Mouse (Mus musculus): ENCODE data around the gene Lmntd2.
"Not testable (repeated sequence)": the region's sequence is repeated elsewhere in the genome, so short reads cannot be mapped to it uniquely, and the experiment has no call there.

Lmntd2 gene

DNA sequence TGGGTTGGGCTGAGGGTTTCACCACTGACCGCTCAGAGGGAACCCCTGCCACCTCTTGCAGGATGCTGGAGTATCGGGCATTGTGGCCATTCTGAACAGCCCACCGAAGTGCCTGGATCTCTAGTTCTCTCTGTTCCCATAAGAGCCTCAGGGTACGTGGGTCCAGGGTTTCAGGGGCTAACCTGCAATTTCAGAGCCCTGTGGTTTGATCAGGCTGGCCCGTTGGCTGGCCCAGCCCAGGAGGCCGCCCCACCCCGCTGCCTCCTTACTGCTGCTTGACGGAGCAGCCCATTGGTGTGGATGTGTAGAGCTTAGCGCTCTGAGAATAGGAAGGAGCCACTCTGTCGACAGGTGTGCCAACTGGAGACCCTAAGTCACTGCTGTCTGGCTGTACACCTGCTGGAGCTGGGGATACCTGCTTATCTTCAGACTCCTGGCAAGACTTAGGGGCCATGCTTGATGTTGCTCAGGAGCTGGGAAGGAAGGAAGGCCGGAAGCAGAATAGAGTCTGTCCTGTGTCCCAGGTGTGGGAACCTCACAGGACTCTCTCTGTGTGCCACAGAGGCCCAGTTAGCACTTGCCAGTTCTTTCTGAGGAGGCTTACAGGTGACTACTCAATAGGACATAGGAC, at the start of gene Lmntd2:
Lmntd2 (minus strand) TSS at position 476 of the 631 bp plus-strand sequence.
- DNase-seq (ENCODE audit: low spot score) = no peak

DNA sequence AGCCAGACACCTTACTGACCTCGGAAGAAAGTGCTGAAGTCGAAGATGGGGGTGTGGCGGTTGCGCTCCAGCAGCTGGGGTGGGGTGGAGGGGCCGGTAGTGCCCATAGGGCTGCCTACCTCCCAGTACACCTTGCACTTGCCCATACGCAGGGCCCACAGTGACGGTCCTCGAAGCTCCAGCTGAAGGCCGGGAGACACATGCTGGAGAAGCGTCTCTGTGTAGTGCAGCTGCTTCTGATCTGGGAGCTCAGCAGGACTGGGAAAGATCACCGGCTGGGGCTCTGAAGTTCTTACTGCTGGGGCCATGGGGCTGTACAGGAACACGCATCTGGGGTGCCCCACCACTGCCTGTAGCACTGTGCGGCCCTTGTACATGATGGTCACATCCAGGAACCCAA, 49.8 kb upstream of the Lmntd2 start:
- no peak for DNase-seq (ENCODE audit: low spot score)

DNA sequence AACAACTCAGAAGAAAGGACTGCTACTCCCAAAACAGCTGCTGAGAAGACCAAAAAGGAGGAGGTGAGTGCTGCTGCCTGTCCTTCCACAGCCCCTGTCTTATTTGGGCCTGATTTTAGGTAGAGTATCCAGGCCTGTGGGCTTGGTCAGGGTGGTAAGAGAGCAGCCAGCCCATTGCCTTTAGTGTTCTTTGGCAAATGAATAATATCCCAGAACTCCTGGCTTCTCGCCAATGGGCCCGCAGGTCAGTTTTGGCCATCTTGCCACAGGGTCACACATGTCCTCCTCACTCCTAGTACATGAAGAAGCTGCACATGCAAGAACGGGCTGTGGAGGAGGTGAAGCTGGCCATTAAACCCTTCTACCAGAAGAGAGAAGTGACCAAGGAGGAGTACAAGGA, 47.6 kb upstream of the Lmntd2 start:
- no peak for DNase-seq (ENCODE audit: low spot score)

DNA sequence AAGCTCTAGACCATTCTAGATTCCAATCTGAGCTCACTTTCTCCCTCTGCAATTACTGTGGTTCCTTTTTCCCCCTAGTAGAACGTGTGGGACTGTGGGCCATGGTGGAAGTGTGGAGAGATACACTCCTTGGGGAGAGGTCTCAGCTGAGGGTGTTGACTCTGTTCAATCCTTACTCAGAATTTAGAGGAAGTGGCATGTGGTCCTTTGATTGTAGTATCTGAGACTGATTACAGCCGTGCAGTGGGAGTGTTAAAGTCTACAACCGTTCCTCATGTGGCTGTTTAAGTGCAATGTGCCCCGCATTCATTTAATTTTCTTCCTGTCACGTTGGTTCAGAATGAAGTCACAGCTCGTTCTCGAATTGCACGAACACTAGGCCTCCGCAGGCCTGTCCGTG, 42.3 kb upstream of the Lmntd2 start:
- no peak for DNase-seq (ENCODE audit: low spot score)

DNA sequence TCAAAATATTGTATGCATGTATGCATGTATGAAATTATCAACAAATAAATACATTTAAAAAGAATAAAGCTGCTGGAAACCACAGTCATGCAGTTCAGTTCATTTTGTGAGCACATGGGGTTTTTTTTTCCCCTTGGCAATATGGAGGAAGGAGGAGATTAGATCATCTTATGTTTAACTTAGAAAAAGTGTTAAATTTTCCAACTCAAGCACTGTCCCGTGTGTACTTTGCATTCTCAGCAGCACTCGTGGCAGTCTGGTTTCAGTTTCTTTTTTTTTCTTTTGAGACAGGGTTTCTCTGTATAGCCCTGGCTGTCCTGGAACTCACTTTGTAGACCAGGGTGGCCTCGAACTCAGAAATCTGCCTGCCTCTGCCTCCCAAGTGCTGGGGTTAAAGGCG, 36.6 kb upstream of the Lmntd2 start:
- DNase-seq (ENCODE audit: low spot score) = not testable (repeated sequence)

DNA sequence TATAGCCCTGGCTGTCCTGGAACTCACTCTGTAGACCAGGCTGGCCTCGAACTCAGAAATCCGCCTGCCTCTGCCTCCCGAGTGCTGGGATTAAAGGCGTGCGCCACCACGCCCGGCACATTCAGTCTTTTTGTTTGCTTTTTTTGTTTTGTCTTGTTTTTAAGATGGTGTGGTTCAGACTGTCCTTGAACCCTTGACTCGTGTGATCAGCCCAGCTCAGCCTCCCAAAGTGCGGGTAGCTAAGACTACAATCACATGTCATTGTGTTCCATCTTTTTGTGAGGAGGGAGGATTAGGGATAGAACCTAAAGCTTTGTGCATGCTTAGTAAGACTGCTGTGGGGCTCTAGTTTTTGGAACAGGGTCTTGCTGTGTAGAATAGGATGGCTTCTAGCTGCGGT, 17.7 kb upstream of the Lmntd2 start:
- DNase-seq (ENCODE audit: low spot score) = no peak

DNA sequence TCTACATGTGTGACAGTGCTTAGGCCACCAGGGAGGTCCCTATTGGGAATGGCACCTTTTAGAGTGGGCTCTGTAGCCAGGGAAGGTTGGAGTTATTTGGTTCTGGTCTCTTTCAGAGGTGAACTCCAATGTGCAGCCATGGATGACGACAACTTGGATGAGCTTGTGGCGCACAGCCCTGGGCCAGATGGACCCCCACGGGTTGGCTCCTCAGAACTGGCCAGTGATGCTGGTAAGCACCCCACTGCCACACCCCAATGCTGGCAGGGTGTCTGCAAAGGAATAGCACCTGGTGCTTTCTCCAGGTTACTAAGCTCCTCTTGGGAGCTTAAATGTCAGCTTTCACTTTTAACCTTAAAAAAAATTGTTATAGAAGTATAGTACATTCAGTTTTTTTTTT, 17.2 kb upstream of the Lmntd2 start:
- no peak for DNase-seq (ENCODE audit: low spot score)

DNA sequence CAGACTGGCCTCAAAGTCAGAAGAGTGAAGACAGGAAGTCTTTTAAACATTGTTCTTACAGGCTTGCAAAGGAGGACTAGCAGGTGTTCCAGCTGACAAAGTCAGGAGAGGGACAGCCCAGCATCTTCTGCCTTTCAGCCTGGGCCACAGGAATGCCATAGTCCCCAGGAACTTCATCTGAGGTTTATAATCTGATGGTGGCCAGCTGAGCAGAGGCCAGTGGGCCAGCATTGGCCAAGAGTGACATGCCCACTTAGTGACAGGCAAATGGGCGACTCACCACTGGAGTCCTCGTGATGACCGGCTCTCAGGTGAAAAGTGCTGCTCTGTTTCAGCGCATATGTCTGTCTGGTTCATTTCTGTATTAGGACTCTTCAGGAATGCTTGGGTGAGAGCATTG, 16.7 kb upstream of the Lmntd2 start:
- DNase-seq (ENCODE audit: low spot score) = no peak

DNA sequence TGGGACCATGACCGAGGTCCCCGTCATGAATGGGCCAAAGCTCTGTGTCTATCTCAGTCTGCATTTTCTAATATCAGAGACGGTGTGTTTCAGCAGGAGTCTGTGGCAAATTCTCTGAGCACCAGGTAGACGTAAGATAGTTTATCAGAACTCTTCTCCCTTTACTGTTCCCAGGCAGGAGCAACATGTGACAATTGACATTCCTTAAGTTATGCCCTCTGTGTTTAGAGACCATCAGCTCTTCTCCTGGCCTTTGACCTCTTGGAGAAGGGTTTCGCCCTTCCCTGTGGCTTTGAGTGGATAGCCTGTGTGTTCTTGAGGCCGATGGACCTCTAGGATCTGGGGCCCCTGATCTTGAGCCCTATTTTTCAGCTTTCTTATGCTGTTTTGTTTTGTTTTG, 15.8 kb upstream of the Lmntd2 start:
- no peak for DNase-seq (ENCODE audit: low spot score)

DNA sequence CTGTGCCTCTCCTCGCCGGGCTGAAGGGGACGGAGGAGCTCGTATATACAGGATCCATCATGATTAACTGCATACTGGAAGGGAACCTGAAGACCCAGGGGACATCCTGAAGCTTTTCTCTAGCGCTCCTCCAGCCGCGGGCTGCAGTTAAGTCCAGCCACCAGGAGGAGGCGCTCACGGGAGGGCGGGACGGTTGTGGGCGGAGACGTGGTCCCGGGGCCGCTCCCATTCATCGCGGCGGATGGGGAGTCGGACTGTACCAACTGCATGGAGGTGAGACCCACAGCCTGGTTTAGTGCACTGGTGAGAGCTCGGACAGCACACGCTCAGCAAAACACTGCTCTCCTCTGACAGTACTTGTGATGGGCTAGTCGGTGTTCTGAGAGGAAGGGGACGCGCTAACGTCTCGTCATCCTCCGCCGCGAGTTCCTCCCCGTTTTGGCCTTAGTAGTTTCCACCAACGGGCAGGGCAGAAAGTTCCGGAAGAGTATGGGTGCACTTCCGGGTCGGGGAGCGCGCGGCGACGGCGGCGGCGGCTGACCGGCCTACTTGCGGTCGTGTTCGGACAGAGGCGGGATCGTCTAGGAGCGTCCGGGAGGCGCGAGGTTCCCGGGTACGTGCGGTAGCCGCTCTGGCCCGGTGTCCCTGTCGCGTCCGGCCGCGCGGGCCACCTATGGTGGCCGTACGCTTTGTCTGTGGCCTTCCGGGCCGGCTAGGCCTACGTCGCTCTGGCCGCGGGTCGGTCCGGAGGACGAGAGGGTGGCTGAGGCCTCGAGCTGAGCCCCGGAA, 14.6 kb upstream of the Lmntd2 start, which contains the start of gene Phrf1:
Phrf1 (plus strand) TSS at position 506 of the 789 bp plus-strand sequence.
- DNase-seq (ENCODE audit: low spot score) = peak; percentile 96

DNA sequence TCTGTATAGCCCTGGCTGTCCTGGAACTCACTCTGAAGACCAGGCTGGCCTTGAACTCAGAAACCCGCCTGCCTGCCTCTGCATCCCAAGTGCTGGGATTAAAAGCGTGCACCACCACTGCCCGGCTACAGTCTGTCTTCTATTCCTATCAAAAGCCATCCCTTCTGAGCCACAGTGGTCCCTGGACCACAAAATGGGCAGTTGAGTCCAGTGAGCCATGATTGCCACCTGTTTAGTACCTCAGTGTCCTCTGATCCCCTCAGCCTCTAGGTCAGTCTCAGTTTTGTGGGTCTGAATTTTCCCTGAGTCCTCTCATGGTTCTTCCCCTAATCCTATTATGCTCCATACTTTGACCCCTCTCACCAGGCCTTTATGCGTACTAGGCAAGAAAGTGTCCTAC, 13.9 kb upstream of the Lmntd2 start:
- DNase-seq (ENCODE audit: low spot score) = no peak

DNA sequence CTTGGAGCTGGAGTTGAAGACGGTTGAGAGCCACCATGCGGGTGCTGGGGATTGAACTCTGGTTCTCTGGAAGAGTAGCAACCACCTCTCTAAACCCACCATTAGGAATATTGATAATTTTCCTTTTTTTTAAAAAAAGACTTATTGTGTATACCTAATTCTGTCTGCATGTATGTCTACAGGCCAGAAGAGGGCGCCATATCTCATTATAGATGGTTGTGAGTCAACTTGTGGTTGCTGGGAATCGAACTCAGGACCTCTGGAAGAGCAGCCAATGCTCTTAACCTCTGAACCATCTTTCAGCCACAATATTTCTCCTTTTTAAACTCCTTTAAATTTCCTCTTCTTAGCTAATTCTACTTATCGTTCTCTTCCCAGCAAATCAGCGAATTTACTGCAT, 12.7 kb upstream of the Lmntd2 start:
- DNase-seq (ENCODE audit: low spot score) = no peak

DNA sequence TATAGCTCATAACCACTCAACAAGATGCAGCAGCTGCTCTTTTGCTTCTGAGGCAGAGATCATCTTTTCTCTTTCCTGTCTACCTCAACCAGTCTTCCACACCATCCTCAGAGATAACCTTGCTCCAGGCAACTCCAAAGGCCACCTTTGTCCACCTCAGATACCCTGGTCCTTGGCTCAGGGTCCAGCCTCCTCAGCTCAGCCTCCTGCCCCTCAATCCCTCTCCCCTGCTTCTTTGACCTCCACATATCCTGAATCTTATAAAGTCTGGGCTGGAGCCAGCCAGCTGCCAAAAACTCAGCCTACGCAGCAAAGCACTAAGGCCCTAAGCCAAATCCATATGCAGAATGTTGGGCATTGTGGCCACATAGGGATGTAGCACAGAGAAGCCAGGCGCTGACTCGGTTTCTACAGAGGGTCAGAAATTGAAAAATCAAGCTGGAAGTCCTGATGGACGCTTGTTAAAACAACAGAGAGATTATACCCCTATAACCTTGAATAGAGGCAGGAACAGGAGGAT, 8.9 kb upstream of the Lmntd2 start:
- no peak for DNase-seq (ENCODE audit: low spot score)

DNA sequence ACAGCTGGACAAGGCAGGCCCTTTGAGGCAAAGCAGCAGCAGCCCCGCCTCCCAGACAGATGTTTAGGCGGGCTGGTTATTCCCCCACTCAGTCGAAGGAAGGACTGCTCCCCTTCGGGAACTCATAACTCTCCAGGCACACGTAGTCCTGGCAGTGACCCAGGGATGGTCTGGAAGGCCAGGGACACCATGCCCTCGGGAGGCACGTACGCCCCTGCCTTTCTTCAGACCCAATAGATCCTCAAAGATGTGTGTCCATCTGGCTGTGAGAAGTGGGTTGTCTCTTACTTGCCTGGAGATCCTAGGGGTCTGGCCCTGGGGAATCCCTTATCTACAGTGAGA, 8.2 kb upstream of the Lmntd2 start:
- DNase-seq (ENCODE audit: low spot score) = no peak

DNA sequence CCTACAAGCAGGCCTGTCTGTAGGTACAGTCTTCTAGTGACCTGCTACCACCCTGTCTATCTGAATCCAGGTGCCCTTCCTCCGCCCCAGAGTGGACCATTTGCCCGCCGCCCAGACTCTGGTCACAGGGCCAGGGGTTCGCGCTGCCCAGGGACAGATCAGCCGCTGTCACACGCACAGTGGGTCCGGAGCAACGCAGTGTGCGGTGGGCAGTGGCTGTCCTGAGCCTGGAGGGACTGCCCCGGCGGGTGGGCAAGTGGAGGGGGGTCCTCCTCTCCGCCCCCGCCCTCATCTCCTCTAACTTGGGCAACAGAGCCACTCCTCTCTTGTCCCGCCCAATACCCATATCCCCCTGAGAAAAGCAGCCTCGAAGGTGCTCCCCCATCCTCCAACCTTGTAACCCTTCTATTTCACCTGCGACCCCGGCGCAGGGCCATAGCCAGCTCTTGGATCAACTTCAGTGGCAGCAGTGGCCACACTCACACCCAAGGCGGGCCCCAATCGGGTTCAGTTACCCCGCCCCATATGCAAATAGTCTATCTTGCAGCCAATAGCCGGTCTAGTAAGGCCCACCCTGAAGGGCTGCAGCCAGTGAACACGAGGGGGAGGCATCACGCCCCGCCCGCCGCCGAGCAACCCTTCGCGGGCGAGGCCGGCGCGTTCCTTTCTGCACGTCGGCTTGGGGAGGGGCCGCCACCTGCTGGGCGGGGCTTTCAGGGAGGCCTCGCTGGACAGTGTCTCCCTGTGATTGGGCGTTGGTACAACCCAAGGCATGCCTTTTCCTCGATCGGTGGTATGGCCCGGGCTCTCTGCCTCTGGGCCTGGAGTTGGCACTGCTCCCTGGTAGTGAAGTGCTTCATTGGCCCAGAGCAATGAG, 7.6 kb upstream of the Lmntd2 start:
- DNase-seq (ENCODE audit: low spot score) = peak; percentile 90

DNA sequence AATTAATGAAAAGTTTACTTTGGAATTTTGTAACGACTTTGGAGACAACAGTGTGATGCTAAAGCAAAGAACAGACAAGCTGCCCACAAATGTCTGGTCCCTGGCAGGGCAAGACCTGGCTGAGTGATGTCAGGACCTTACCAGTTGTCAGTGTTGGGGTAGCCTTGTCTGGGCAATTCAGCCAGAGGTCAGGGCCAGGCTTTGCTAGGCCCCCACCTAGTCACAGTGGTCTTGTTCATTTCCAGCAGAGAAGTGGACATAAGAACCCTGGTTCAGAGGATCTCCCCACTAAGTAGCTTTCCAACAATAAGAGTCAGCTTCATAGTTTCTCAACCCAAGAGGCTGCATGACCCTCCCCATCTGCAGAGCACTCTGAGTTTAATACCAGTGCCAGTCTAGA, 6.5 kb upstream of the Lmntd2 start:
- no peak for DNase-seq (ENCODE audit: low spot score)

DNA sequence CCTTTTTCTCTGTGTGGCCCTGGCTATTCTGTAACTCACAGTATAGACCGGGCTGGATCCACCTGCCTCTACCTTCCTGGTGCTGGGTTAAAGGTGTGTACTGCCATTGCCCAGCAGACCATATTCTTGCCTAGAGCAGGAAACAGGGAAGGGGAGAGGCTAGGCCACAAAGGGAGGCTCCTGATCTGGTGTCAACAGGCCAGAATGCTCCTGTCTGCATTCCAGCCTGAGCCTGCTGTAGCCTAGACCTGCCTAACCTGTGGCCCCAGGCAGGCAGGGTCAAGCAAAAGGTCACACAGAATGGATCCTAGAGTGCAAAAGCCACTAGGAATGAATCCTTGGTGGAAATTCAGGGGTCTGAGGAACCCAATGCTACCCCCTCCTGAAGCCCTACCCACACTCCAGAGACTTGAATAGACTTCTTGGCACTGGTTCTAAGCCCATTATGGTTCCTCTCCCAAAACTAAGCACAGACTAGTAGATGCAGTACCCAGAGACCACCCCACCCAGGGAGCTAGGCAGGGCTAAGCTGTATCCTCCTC, 5.7 kb upstream of the Lmntd2 start:
- no peak for DNase-seq (ENCODE audit: low spot score)

DNA sequence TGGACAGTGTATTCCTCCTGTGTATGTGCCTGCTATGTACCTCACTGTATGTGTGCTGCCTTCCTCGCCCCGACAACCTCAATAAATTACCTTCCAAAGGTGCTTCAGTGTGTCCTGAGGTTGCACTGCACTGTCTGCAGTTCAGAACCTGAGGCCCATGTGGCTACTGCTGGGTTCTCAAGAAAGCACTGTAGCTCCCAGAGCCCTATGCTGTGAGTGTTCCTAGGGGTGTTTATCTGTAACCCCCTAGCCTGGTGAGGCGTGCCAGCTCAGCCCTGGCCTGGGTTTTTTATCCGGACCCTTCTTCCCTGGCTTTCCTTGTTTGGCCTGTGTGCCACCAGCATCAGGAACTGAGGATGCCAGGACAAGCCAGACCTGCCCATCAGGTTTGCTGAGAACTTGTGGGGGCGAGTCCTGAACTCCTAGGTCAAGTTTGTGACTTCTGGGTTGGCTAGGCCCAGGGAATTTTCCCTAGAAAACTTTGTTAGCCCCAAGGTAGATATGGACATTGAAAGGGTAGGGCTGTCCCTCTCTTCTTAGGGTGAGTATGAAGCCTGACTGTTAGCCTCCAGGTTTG, 4.8 kb upstream of the Lmntd2 start:
- no peak for DNase-seq (ENCODE audit: low spot score)

DNA sequence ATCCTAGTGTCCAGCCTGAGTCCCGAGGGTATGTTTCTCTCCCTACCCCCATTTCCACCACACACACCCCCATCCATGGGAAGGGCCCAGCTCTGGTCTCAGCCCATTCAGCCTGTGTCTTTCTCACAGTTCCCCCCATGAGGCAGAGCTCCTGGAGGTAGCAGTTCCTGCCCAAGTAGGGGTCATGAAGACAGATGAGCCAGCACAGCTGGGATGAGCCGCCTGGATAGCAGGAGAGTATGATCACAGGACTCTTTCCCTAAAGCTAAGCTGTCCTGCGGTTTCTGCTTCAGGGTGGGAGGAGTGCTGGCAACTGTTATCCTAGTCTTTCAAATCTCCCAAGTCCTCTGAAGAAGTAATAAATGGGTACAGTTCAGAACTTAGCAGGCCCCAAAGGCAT, 4.3 kb upstream of the Lmntd2 start:
- DNase-seq (ENCODE audit: low spot score) = no peak

DNA sequence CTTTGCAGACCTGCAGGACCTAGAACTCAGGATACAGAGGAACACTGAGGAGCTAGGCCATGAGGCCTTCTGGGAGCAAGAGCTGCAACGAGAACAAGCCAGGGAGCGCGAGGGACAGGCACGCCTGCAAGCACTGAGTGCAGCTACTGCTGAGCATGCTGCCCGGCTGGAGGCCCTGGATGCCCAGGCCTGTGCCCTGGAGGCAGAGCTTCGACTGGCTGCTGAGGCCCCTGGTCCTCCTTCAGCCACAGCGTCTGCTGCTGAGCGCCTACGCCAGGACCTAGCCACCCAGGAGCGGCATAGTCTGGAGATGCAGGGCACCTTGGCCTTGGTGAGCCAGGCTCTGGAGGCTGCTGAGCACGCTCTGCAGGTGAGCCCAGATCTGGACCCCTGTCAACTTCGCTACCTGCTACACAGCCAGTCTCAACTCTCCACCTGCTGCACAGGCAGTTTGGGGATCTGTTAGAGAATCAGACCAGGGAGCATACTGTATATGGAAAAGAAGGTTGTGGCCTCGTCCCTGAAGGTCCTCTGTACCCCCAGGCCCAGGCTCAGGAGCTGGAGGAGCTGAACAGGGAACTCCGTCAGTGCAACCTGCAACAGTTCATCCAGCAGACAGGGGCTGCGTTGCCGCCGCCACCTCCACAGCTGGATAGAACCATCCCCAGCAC, 3.6 kb upstream of the Lmntd2 start:
- no peak for DNase-seq (ENCODE audit: low spot score)

DNA sequence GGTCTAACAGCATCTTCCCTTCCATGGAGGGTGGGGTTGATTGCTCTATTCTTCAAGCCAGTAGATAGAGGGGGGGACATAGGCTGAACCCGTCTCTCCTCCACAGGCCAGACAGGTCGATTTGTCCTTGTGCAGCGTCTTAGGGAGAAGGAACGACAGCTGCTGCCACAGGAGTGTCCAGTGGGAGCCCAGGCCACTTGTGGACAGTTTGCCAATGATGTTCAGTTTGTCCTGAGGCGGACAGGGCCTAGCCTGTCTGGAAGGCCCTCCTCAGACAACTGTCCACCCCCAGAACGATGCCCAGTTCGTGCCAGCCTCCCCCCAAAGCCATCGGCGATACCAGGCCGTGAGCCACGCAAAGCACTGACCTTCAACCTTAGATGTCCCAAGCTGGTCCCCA, 3.0 kb upstream of the Lmntd2 start:
- no peak for DNase-seq (ENCODE audit: low spot score)
